Mouse (Mus musculus) liver, embryonic 14.5 days (tissue): ENCODE results near the gene Relb.

Source experiments
- CTCF ChIP-seq: IDR thresholded peaks from 2 replicates; pipeline ENCODE4 v1.5.1; 2016; ENCODE audit warnings: antibody characterized with exemption, low read depth, control low read depth
- EP300 ChIP-seq: IDR thresholded peaks from 2 replicates; pipeline ENCODE4 v1.6.1; 2016; ENCODE audit warnings: antibody characterized with exemption, low read depth

- TF ChIP-seq CTCF: no peak
- TF ChIP-seq EP300: no peak
These were observed 44.0 kb upstream of the Relb start for GRCm38 (mm10) chr7:19673083-19673699.
